Mouse (Mus musculus): ENCODE results near the gene Cdk5rap3.

Gene Cdk5rap3

GRCm38 (mm10) chr11:96899449-96900306, 16.6 kb downstream of the Cdk5rap3 start:
- no peak for DNase-seq (ENCODE audit: extremely low spot score, low read depth, low spot score)

GRCm38 (mm10) chr11:96895886-96896285, 20.4 kb downstream of the Cdk5rap3 start:
- no peak for DNase-seq (ENCODE audit: extremely low spot score, low read depth, low spot score)

DNA sequence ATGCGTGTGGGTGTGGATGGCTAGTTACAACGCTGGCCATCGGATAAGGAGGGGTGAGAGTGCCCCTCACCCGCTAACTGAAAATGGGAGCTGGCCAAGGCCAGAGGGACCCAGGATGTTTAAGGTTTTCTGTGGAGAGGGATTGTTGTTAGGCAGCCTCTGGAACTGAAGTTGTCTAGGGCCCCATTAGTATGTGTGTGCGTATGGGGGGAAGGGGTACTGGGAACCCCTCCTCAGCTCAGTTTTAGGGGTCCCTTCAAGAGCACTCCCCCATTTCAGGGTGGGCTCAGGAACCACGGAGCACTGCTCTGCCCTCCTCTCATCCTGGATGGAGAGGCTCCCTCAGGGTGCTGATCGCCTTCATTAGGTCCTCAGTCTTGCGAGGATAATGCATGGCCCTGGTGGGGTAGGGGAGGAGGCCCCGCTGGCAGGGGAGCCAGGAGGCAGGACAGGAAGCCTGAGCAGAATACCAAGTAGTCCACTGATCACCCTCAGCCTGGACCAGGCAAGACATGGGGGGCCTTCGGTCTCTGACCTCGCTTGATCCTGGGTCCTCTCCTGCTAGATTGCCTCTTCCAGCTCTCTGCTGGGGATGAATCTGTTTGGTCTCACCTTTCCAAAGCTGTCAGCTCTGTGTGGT, 23.0 kb downstream of the Cdk5rap3 start:
- DNase-seq (ENCODE audit: extremely low spot score, low read depth, low spot score) = no peak

GRCm38 (mm10) chr11:96891784-96892527, 24.3 kb downstream of the Cdk5rap3 start:
- DNase-seq (ENCODE audit: extremely low spot score, low read depth, low spot score) = no peak

GRCm38 (mm10) chr11:96886942-96887546, 29.3 kb downstream of the Cdk5rap3 start:
- DNase-seq (ENCODE audit: extremely low spot score, low read depth, low spot score) = no peak

GRCm38 (mm10) chr11:96885901-96886340, 30.4 kb downstream of the Cdk5rap3 start:
- DNase-seq (ENCODE audit: extremely low spot score, low read depth, low spot score) = no peak

DNA sequence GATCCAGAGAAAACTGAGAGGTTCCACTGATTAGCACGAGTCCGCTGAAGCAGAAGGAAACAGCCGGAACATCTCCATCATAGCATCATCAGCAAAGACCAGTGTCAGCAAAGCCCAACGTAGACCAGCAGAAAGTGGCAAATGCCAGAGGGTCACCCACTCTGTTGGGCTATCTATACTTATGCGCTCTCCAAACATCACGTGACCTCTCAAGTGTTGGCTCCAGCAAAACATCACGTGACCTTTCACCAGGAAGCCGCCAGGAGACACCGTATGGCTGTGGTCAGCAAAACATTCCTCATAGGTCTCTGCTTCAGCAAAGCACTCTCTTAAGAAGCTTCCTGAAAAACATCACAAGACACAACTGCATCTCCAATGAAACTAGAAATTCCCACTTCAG, 36.0 kb downstream of the Cdk5rap3 start:
- DNase-seq (ENCODE audit: extremely low spot score, low read depth, low spot score) = no peak

- DNase-seq (ENCODE audit: extremely low spot score, low read depth, low spot score) = no peak
Measured at GRCm38 (mm10) chr11:96879359-96879758, 36.9 kb downstream of the Cdk5rap3 start.

DNA sequence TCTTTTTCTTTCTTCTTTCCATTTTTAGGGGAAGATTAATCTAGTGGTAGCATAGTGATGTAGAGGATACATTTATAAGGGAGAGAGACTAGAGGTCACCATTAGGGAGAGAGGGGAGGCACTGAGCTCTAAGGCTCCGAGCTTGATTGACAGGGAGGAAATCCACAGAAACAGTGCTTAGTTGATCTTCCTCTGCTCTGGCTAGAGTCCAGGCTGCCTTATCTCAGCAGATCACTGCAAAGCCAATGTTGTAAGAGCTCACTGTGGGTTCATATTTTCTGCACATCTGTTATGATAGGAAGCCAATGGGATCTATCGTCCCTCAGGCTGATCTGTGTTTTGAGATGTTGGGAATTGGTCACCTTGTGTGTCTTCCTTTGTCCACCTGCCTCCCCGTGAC, 37.6 kb downstream of the Cdk5rap3 start:
- no peak for DNase-seq (ENCODE audit: extremely low spot score, low read depth, low spot score)

- DNase-seq (ENCODE audit: extremely low spot score, low read depth, low spot score) = no peak
Measured at GRCm38 (mm10) chr11:96877071-96877470, 39.2 kb downstream of the Cdk5rap3 start.

DNA sequence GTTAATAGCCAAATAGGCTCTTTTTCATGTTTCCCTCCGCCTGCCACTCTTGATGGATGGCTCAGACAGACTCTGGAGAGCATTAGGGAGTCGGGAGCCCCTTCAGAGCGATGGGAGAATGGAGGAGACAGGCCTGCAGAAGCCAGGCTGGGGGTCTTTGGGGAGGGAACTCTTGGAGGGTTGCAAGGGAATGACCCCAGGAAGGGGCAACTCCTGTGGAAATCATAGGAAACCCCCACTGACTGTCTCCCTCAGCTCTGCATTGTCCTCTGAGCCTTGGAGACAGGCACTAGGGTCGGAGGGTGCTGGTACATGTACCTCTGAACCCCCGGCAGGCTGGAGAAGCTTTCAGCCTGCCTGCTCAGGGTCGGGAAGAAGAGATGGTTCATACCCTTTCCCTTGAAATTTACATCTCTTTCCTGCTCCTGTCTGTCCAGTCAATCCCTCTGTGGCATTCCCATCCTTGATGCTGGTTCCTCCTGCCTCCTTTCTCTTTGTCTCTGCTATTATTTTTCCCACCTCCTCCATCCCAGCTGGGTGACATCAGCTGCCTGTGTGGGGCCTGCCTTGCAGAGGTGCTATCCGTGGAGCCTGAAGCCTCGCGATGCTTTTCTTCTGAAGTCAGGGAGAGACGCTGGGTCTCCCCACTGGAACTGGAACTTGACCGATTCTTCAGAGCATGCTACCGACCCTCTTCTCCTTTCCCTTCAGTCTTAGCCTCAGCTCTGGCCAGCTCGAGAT, 39.8 kb downstream of the Cdk5rap3 start:
- no peak for DNase-seq (ENCODE audit: extremely low spot score, low read depth, low spot score)

- DNase-seq (ENCODE audit: extremely low spot score, low read depth, low spot score) = no peak
Measured at GRCm38 (mm10) chr11:96875745-96876144, 40.6 kb downstream of the Cdk5rap3 start.

DNA sequence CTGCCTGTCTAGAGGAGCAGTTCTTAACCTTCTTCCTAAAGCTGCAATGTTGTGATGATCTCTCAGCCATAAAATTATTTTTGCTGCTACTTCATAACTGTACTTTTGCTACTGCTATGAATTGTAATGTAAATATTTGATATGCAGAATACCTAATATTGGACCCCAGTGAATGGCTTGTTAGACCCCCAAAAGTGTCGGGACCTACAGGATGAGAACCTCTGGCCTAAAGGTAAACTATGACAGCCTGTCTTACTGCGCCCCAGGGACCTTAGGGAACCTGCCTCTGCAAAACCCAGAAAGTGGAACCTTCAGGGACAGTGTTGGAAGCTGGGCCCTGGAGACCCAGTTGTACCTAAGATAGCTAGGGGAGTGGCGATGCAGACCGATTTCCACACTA, 41.0 kb downstream of the Cdk5rap3 start:
- no peak for DNase-seq (ENCODE audit: extremely low spot score, low read depth, low spot score)

DNA sequence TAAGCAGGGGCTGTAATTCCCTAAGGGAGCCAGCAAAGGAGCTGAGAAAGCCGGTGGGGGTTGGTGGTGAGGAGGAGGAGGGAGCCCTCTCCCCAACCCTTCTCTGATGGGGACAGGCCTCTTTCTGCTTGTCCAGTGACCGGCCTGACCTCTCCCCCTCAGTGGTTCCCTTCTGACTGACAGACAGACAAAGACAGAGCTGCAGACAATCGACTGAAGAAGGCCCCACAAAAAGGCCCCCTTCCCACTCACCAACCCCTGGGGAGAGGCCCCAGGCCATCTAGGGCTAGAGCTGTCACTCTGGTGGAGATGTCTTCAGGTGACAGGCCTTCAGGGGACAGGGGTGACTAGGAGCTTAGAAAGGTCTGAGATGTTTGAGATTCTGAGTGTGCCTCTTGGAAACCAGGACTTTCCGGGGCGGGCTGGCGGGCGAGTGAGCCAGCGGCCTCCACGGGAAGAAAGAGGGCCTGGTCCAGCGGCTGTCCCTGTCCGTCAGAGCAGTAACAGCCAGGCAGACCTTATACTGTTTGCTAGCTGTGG, 42.6 kb downstream of the Cdk5rap3 start:
- DNase-seq (ENCODE audit: extremely low spot score, low read depth, low spot score) = no peak

DNA sequence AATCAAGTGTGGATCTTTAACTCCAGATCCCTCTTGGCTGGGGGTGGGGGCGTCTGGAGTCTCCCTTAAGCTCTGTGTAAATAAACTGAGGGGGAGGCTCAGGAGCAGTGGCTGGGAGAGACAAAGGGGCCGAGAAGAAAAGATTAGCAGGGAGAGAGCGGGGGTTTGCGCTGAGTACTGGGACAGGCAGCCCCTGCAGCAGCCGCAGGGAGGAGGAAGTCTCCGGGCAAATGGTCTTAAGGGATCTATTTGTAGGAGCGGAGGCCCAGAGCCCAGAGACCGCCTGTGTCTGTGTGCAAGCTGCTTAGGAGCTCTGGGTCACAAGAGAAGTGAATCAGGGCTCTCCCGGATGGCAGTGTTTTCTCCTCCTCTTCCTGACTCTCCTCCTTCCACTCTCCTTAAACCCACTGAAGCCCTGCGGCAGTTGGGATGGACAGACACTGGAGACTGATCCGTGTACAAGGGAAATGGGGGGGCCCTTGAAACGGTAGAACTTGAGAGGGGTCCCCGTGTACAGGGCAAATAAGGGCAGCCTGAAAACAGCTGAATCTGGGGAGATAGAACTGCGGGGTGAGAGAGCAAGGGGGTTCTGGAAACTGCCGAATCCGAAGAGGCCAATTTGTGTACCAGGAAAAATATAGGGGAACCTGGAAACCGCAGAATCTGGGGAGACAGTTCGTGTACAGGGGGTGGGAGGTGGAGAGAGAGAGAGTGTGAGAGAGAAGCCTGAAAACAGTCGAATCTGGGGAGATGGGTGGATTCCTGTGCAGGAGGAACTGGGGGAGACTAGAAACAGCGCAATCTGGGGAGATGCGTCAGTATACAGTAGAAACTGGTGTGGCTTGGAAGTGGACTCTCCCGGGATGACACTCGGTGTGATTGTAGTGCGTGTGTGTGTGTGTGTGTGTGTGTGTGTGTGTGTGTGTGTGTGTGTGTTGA, 43.6 kb downstream of the Cdk5rap3 start:
- no peak for DNase-seq (ENCODE audit: extremely low spot score, low read depth, low spot score)

DNA sequence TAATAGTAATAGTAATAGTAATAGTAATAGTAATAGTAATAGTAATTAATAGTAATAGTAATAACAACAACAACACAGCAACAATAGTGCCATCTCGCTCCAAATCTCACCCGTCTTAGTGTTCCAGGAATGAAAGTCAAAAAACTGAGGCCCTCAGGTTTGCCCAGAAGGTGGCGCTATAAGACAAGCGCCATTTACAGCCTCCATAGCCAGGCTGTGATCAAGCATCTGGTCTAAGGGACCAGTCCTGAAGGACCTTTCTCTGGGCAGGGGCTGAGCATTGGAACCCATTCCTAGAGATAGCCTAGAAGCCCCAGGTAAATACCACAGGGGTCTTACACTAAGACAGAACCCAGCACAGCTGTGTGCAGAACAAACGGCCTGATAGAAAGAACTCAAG, 49.1 kb downstream of the Cdk5rap3 start:
- DNase-seq (ENCODE audit: extremely low spot score, low read depth, low spot score) = no peak

DNA sequence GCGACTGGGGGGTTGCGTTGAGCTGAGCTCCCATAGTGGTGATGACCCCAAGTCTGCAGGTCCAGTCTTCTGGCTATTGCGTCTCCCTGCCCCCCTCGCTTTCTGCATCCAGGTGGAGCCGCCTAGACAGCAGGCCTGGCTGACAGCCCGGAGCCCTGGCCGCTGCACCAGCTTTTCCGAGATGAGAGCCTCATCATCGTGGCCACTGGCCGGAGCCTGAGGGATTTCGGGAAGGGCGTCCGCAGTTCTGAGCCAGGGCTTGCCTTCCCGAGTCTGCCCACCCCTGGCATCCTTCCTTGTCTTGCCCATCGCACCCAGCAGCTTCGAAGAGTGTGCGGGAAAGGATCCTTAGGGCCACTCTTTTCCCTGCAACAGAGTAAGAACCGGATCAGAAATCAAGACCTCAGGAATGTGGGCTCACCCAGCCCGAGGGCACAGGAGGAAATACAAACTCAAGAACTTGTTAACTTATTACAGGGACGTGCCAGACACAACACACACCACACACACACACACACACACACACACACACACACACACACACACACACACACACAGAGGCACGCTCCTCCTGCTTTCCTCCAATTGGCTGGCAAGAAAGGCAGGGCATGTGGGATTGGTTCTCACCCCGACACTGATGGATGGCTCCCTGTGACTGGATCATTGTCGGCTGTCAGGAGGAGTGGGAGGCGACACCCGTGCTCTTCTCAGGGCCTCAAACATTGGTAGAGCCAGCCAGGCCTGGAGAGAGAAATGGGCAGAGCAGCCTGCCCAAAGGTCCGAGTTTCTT, 52.9 kb downstream of the Cdk5rap3 start:
- no peak for DNase-seq (ENCODE audit: extremely low spot score, low read depth, low spot score)

GRCm38 (mm10) chr11:96862534-96862933, 53.8 kb downstream of the Cdk5rap3 start:
- no peak for DNase-seq (ENCODE audit: extremely low spot score, low read depth, low spot score)

All from hindlimb bud, embryonic 11.5 days (tissue).